Mouse (Mus musculus) small intestine, adult 2 months (tissue): Measurements from ENCODE around the gene Dpt. TPM values are rescaled to one million over a fixed set of nuclear protein-coding genes. Genes with fewer than 3 reads are reported as not detected.

Experiments
- H3K27ac ChIP-seq: fragments of 200-500 bp; 2 replicates; pipeline ENCODE4 v1.5.1; 2012; ENCODE audit warnings: low read depth, low read length, control low read depth, inconsistent platforms; ENCODE audit not compliant: insufficient read depth
- H3K27me3 ChIP-seq: fragments of 200-500 bp; 2 replicates; pipeline ENCODE4 v1.6.1; 2012; ENCODE audit warnings: mild to moderate bottlenecking, moderate library complexity, low read length, inconsistent platforms; ENCODE audit not compliant: control insufficient read depth, insufficient read depth
- H3K36me3 ChIP-seq: fragments of 200-500 bp; 2 replicates; pipeline ENCODE4 v1.6.1; 2012; ENCODE audit warnings: mild to moderate bottlenecking, low read length, control low read depth, inconsistent platforms; ENCODE audit not compliant: control insufficient read depth, insufficient read depth
- H3K4me1 ChIP-seq: fragments of 200-500 bp; 2 replicates; pipeline ENCODE4 v1.6.1; 2012; ENCODE audit warnings: low read length, inconsistent platforms, mixed read lengths; ENCODE audit not compliant: control insufficient read depth, insufficient read depth, insufficient read length
- H3K4me3 ChIP-seq: fragments of 200-500 bp; 2 replicates; pipeline ENCODE4 v1.5.1; 2012; ENCODE audit warnings: low read depth, mild to moderate bottlenecking, control low read depth, inconsistent platforms, low read length, moderate library complexity
- CTCF ChIP-seq: fragments of 200-500 bp; IDR thresholded peaks from 2 replicates; pipeline ENCODE4 v1.5.1; 2012; ENCODE audit warnings: low read depth, mild to moderate bottlenecking, control low read depth, inconsistent platforms, low read length, moderate library complexity, mixed read lengths; ENCODE audit not compliant: insufficient replicate concordance, insufficient read length; ENCODE audit errors: extremely low read depth
- POLR2A ChIP-seq: fragments of 200-500 bp; IDR thresholded peaks from 2 replicates; pipeline ENCODE4 v1.6.1; 2012; ENCODE audit warnings: low read depth, mild to moderate bottlenecking, control low read depth, inconsistent platforms, low read length, moderate library complexity
- WGBS: fragments of 180-500 bp; shearing (Covaris S2); methylation state at CpG from one replicate; pipeline ENCODE4 v1.1.7; 2018; 5-methylcytosine and 5-hydroxymethylcytosine counted together
- polyA plus RNA-seq: library from polyadenylated mRNA; depleted of rRNA; stranded (reverse); fragments of >200 nt; gene quantifications from 2 replicates; pipeline ENCODE4 v1.2.3, GENCODE M21; 2012; rRNA removed

Dpt gene
- polyA plus RNA-seq, 1 experiment, result 14.8 TPM

- 83% methylated on average over 11 of the region's 11 CpGs for WGBS
- Histone ChIP-seq H3K36me3 (no peaks in the 10 kb centered on the region), H3K4me1 (peaks cover 2% of the 10 kb centered on the region; the same call in 1 of the 2 replicates), H3K27me3 (no peaks in the 10 kb centered on the region), H3K27ac (no peak overlapping the region), H3K4me3 (no peak overlapping the region)
- TF ChIP-seq POLR2A (no peak), CTCF (no peak)
Observed at GRCm38 (mm10) chr1:164859952-164860351, 63.5 kb downstream of the Dpt start.

- no peaks in the 10 kb centered on the region for H3K27me3 ChIP-seq
- peaks cover 2% of the 10 kb centered on the region; the same call in 1 of the 2 replicates for H3K4me1 ChIP-seq
- 88% methylated on average over 2 of the region's 2 CpGs for WGBS
- TF ChIP-seq POLR2A, result no peak
- no peak for TF ChIP-seq CTCF
- H3K36me3 ChIP-seq, result no peaks in the 10 kb centered on the region
- no peak overlapping the region for H3K27ac ChIP-seq
- H3K4me3 ChIP-seq, result no peak overlapping the region
Observed at GRCm38 (mm10) chr1:164860782-164861181, 64.3 kb downstream of the Dpt start.

GRCm38 (mm10) chr1:164861501-164861900, 65.1 kb downstream of the Dpt start:
- H3K27me3 ChIP-seq, result no peaks in the 10 kb centered on the region
- H3K4me1 ChIP-seq, result peaks cover 2% of the 10 kb centered on the region; the same call in 1 of the 2 replicates
- no peak overlapping the region for H3K27ac ChIP-seq
- no peak overlapping the region for H3K4me3 ChIP-seq
- 84% methylated on average over 4 of the region's 4 CpGs for WGBS
- H3K36me3 ChIP-seq, result no peaks in the 10 kb centered on the region
- no peak for TF ChIP-seq CTCF
- no peak for TF ChIP-seq POLR2A

GRCm38 (mm10) chr1:164862946-164863883, 66.8 kb downstream of the Dpt start:
- H3K36me3 ChIP-seq, result no peaks in the 10 kb centered on the region
- H3K4me1 ChIP-seq, result peaks cover 2% of the 10 kb centered on the region; the same call in 1 of the 2 replicates
- H3K27ac ChIP-seq, result no peak overlapping the region
- WGBS, result 87% methylated on average over 12 of the region's 12 CpGs
- H3K27me3 ChIP-seq, result no peaks in the 10 kb centered on the region
- TF ChIP-seq CTCF (no peak), POLR2A (no peak)
- no peak overlapping the region for H3K4me3 ChIP-seq

GRCm38 (mm10) chr1:164864666-164865065, 68.2 kb downstream of the Dpt start:
- Histone ChIP-seq H3K36me3 (no peaks in the 10 kb centered on the region), H3K27me3 (no peaks in the 10 kb centered on the region), H3K4me1 (no peaks in the 10 kb centered on the region), H3K27ac (no peak overlapping the region), H3K4me3 (no peak overlapping the region)
- no peak for TF ChIP-seq POLR2A
- no peak for TF ChIP-seq CTCF
- 91% methylated on average over 3 of the region's 3 CpGs for WGBS

- no peaks in the 10 kb centered on the region for H3K4me1 ChIP-seq
- peak; percentile 52; the same call in 1 of the 2 replicates for TF ChIP-seq CTCF
- no peak for TF ChIP-seq POLR2A
- no peak overlapping the region for H3K4me3 ChIP-seq
- no peaks in the 10 kb centered on the region for H3K36me3 ChIP-seq
- H3K27me3 ChIP-seq, result no peaks in the 10 kb centered on the region
- no peak overlapping the region for H3K27ac ChIP-seq
- WGBS, result 67% methylated on average over 7 of the region's 7 CpGs
Observed at GRCm38 (mm10) chr1:164870694-164871093, 74.2 kb downstream of the Dpt start.

Other genes with a start within 250 kb of the Dpt start
- 1.2 TPM in 1 of 2 replicates, not detected in the other for gene Xcl1, start 138.9 kb downstream of the Dpt start, polyA plus RNA-seq